Mouse (Mus musculus): ENCODE data around the gene Sycp2. TPM values are rescaled to one million over a fixed set of nuclear protein-coding genes. Genes with fewer than 3 reads are reported as not detected.
A peak's percentile ranks its signal among the peaks of the same experiment; 100 is the strongest.

Gene Sycp2
- polyA plus RNA-seq, 1 experiment from 2014 or later: 0.32 TPM

- no peak for ATAC-seq (ENCODE audit: low FRiP score)
- Histone ChIP-seq H3K36me3 (0 out of 2 replicates have a peak, but pooled peaks cover 3% of the 10 kb centered on the region), H3K9me3 (replicated peaks) (no peaks in the 10 kb centered on the region), H3K27ac (replicated peaks) (no peak overlapping the region; the same call in 1 of the 2 replicates), H3K9ac (replicated peaks) (no peak overlapping the region), H3K4me2 (no peak overlapping the region), H3K4me3 (replicated peaks) (no peak overlapping the region), H3K27me3 (replicated peaks) (no peaks in the 10 kb centered on the region), H3K4me1 (peaks cover 38% of the 10 kb centered on the region)
- WGBS: 95% methylated on average over 10 of the region's 10 CpGs
Observed at GRCm38 (mm10) chr2:178326067-178326466, 81.4 kb downstream of the Sycp2 start.

GRCm38 (mm10) chr2:178324818-178325217, 82.7 kb downstream of the Sycp2 start:
- no peaks in the 10 kb centered on the region for H3K27me3 ChIP-seq (replicated peaks)
- no peak for ATAC-seq (ENCODE audit: low FRiP score)
- peaks cover 36% of the 10 kb centered on the region for H3K4me1 ChIP-seq
- 89% methylated on average over 4 of the region's 4 CpGs for WGBS
- no peak overlapping the region for H3K4me3 ChIP-seq (replicated peaks)
- no peaks in the 10 kb centered on the region for H3K9me3 ChIP-seq (replicated peaks)
- 0 out of 2 replicates have a peak, but pooled peaks cover 3% of the 10 kb centered on the region for H3K36me3 ChIP-seq
- H3K9ac ChIP-seq (replicated peaks): no peak overlapping the region
- H3K4me2 ChIP-seq: no peak overlapping the region
- H3K27ac ChIP-seq (replicated peaks): no peak overlapping the region

GRCm38 (mm10) chr2:178324410-178324809, 83.1 kb downstream of the Sycp2 start:
- H3K4me2 ChIP-seq: no peak overlapping the region
- H3K9ac ChIP-seq (replicated peaks): no peak overlapping the region
- H3K27me3 ChIP-seq (replicated peaks): no peaks in the 10 kb centered on the region
- no peaks in the 10 kb centered on the region for H3K9me3 ChIP-seq (replicated peaks)
- ATAC-seq (ENCODE audit: low FRiP score): no peak
- WGBS: 98% methylated on average over 3 of the region's 3 CpGs
- peaks cover 32% of the 10 kb centered on the region for H3K4me1 ChIP-seq
- 0 out of 2 replicates have a peak, but pooled peaks cover 3% of the 10 kb centered on the region for H3K36me3 ChIP-seq
- H3K27ac ChIP-seq (replicated peaks): no peak overlapping the region
- H3K4me3 ChIP-seq (replicated peaks): no peak overlapping the region

- 91% methylated on average over 10 of the region's 10 CpGs for WGBS
- peaks cover under 1% of the 10 kb centered on the region; the same call in 1 of the 2 replicates for H3K4me1 ChIP-seq
- ATAC-seq (ENCODE audit: low FRiP score): no peak
- H3K9ac ChIP-seq (replicated peaks): no peak overlapping the region
- no peak overlapping the region for H3K4me2 ChIP-seq
- no peaks in the 10 kb centered on the region for H3K27me3 ChIP-seq (replicated peaks)
- H3K36me3 ChIP-seq: 0 out of 2 replicates have a peak, but pooled peaks cover 3% of the 10 kb centered on the region
- H3K4me3 ChIP-seq (replicated peaks): no peak overlapping the region
- no peak overlapping the region for H3K27ac ChIP-seq (replicated peaks)
- no peaks in the 10 kb centered on the region for H3K9me3 ChIP-seq (replicated peaks)
Observed at GRCm38 (mm10) chr2:178321271-178321670, 86.2 kb downstream of the Sycp2 start.

GRCm38 (mm10) chr2:178319766-178320165, 87.7 kb downstream of the Sycp2 start:
- 89% methylated on average over 7 of the region's 7 CpGs for WGBS
- H3K4me3 ChIP-seq (replicated peaks): no peak overlapping the region
- no peak overlapping the region for H3K27ac ChIP-seq (replicated peaks)
- H3K27me3 ChIP-seq (replicated peaks): no peaks in the 10 kb centered on the region
- ATAC-seq (ENCODE audit: low FRiP score): no peak
- H3K4me2 ChIP-seq: no peak overlapping the region
- no peak overlapping the region for H3K9ac ChIP-seq (replicated peaks)
- H3K4me1 ChIP-seq: no peaks in the 10 kb centered on the region
- H3K9me3 ChIP-seq (replicated peaks): no peaks in the 10 kb centered on the region
- H3K36me3 ChIP-seq: 0 out of 2 replicates have a peak, but pooled peaks cover 3% of the 10 kb centered on the region

- H3K9me3 ChIP-seq (replicated peaks): no peaks in the 10 kb centered on the region
- H3K4me1 ChIP-seq: no peaks in the 10 kb centered on the region
- no peaks in the 10 kb centered on the region for H3K36me3 ChIP-seq
- no peak overlapping the region for H3K4me3 ChIP-seq (replicated peaks)
- 96% methylated on average over 1 of the region's 1 CpGs for WGBS
- no peak overlapping the region for H3K9ac ChIP-seq (replicated peaks)
- no peaks in the 10 kb centered on the region for H3K27me3 ChIP-seq (replicated peaks)
- no peak overlapping the region for H3K4me2 ChIP-seq
- H3K27ac ChIP-seq (replicated peaks): no peak overlapping the region
- no peak for ATAC-seq (ENCODE audit: low FRiP score)
Observed at GRCm38 (mm10) chr2:178316281-178316680, 91.2 kb downstream of the Sycp2 start.

- Histone ChIP-seq H3K9me3 (replicated peaks) (no peaks in the 10 kb centered on the region), H3K4me2 (no peak overlapping the region), H3K36me3 (no peaks in the 10 kb centered on the region), H3K27ac (replicated peaks) (no peak overlapping the region), H3K4me3 (replicated peaks) (no peak overlapping the region), H3K27me3 (replicated peaks) (no peaks in the 10 kb centered on the region), H3K9ac (replicated peaks) (no peak overlapping the region), H3K4me1 (no peaks in the 10 kb centered on the region)
- 79% methylated on average over 7 of the region's 7 CpGs for WGBS
- ATAC-seq (ENCODE audit: low FRiP score): no peak
Observed at GRCm38 (mm10) chr2:178313539-178313938, 93.9 kb downstream of the Sycp2 start.

GRCm38 (mm10) chr2:178304669-178305068, 102.8 kb downstream of the Sycp2 start:
- Histone ChIP-seq H3K27ac (replicated peaks) (0 out of 2 replicates have a peak overlapping the region, but pooled peaks have one; percentile 78), H3K9me3 (replicated peaks) (no peaks in the 10 kb centered on the region), H3K4me3 (replicated peaks) (no peak overlapping the region), H3K4me1 (peaks cover 30% of the 10 kb centered on the region), H3K9ac (replicated peaks) (no peak overlapping the region), H3K4me2 (no peak overlapping the region), H3K27me3 (replicated peaks) (no peaks in the 10 kb centered on the region), H3K36me3 (peaks cover 9% of the 10 kb centered on the region; the same call in 1 of the 2 replicates)
- WGBS: 83% methylated on average over 6 of the region's 6 CpGs
- ATAC-seq (ENCODE audit: low FRiP score): no peak

- Histone ChIP-seq H3K9ac (replicated peaks) (no peak overlapping the region), H3K27me3 (replicated peaks) (no peaks in the 10 kb centered on the region), H3K9me3 (replicated peaks) (no peaks in the 10 kb centered on the region), H3K27ac (replicated peaks) (peak overlapping the region; percentile 78; the same call in 1 of the 2 replicates), H3K36me3 (peaks cover 9% of the 10 kb centered on the region; the same call in 1 of the 2 replicates), H3K4me3 (replicated peaks) (no peak overlapping the region), H3K4me1 (peaks cover 30% of the 10 kb centered on the region), H3K4me2 (no peak overlapping the region)
- peak; percentile 14; the same call in 1 of the 2 replicates for ATAC-seq (ENCODE audit: low FRiP score)
- WGBS: 25% methylated on average over 1 of the region's 1 CpGs
Observed at GRCm38 (mm10) chr2:178304188-178304529, 103.3 kb downstream of the Sycp2 start.

GRCm38 (mm10) chr2:178303453-178304187, 103.9 kb downstream of the Sycp2 start:
- Histone ChIP-seq H3K4me2 (no peak overlapping the region), H3K9me3 (replicated peaks) (no peaks in the 10 kb centered on the region), H3K9ac (replicated peaks) (no peak overlapping the region), H3K4me1 (peaks cover 30% of the 10 kb centered on the region), H3K4me3 (replicated peaks) (no peak overlapping the region), H3K27ac (replicated peaks) (peak overlapping the region; percentile 78), H3K36me3 (peaks cover 9% of the 10 kb centered on the region; the same call in 1 of the 2 replicates), H3K27me3 (replicated peaks) (no peaks in the 10 kb centered on the region)
- ATAC-seq (ENCODE audit: low FRiP score): peak; percentile 65
- WGBS: 31% methylated on average over 8 of the region's 8 CpGs

All from neural tube, embryonic 15.5 days (tissue).